Comparison of ENCODE assay signal across 34 mouse cellular contexts in genomic region chr4:48105387-48105786, GRCm38 (mm10). TPM values are rescaled to one million over a fixed set of nuclear protein-coding genes. Genes with fewer than 3 reads are reported as not detected.
DNase-seq lines count a peak whose midpoint lies in the region; ATAC-seq lines count a peak whose summit lies in the region.
"Had no signal": no experiment of that assay in that cellular context is flagged by ENCODE, and none has a peak within 500 bp of the region (broad histone marks: within the 10 kb centered on the region; RNA-seq: fewer than 3 reads in every experiment).

No protein-coding gene starts in this region.

- no peak for ATAC-seq in forebrain, embryonic 14.5 days
- ATAC-seq in forebrain, embryonic 16.5 days = no peak
- ATAC-seq: hindbrain, embryonic 16.5 days; intestine, embryonic 15.5 days; lung, postnatal 0 days; midbrain, embryonic 15.5 days had no signal

- no peaks in the 10 kb centered on the region for H3K9me3 ChIP-seq in forebrain, embryonic 14.5 days (replicated peaks; ENCODE audit: control insufficient read depth, low read length)
- H3K9me3 ChIP-seq in forebrain, embryonic 16.5 days (ENCODE audit: control insufficient read depth, low read length) = no peaks in the 10 kb centered on the region
- H3K9me3 ChIP-seq: embryonic facial prominence, embryonic 12.5 days; G1E; intestine, embryonic 15.5 days; limb, embryonic 10.5 days; limb, embryonic 15.5 days; liver, embryonic 13.5 days; megakaryocyte, embryonic 14.5 days; midbrain, embryonic 15.5 days; neural tube, embryonic 12.5 days; stomach, embryonic 15.5 days had no signal

- no peaks in the 10 kb centered on the region for H3K27me3 ChIP-seq in forebrain, embryonic 14.5 days (replicated peaks; ENCODE audit: control insufficient read depth, insufficient read depth, low read length)
- no peaks in the 10 kb centered on the region for H3K27me3 ChIP-seq in forebrain, embryonic 16.5 days (replicated peaks; ENCODE audit: control insufficient read depth, insufficient read depth, low read length)
- H3K27me3 ChIP-seq: embryonic facial prominence, embryonic 12.5 days; intestine, embryonic 15.5 days; limb, embryonic 15.5 days; midbrain, embryonic 15.5 days; neural tube, embryonic 12.5 days; stomach, embryonic 15.5 days had no signal

- no peak overlapping the region for H3K27ac ChIP-seq in forebrain, embryonic 14.5 days (ENCODE audit: low read depth, low read length)
- no peak overlapping the region for H3K27ac ChIP-seq in forebrain, embryonic 16.5 days (ENCODE audit: low read length)
- H3K27ac ChIP-seq: embryonic facial prominence, embryonic 12.5 days; heart, adult 2 months; intestine, embryonic 15.5 days; kidney, postnatal 0 days; limb, embryonic 10.5 days; limb, embryonic 15.5 days; liver, embryonic 13.5 days; midbrain, embryonic 15.5 days; neural tube, embryonic 12.5 days; stomach, embryonic 15.5 days had no signal

- H3K4me1 ChIP-seq in forebrain, embryonic 14.5 days (ENCODE audit: control insufficient read depth, insufficient read depth, low read length) = no peaks in the 10 kb centered on the region
- H3K4me1 ChIP-seq in forebrain, embryonic 16.5 days (replicated peaks; ENCODE audit: control insufficient read depth, insufficient read depth, low read length) = 0 out of 2 replicates have a peak, but pooled peaks cover 3% of the 10 kb centered on the region
- H3K4me1 ChIP-seq: embryonic facial prominence, embryonic 12.5 days; intestine, embryonic 15.5 days; limb, embryonic 10.5 days; limb, embryonic 15.5 days; liver, embryonic 13.5 days; megakaryocyte, embryonic 14.5 days; midbrain, embryonic 15.5 days; neural tube, embryonic 12.5 days; stomach, embryonic 15.5 days had no signal

- no peak overlapping the region for H3K4me2 ChIP-seq in forebrain, embryonic 14.5 days (ENCODE audit: low read length)
- H3K4me2 ChIP-seq in forebrain, embryonic 16.5 days (ENCODE audit: low read length) = no peak overlapping the region
- H3K4me2 ChIP-seq: embryonic facial prominence, embryonic 12.5 days; intestine, embryonic 15.5 days; limb, embryonic 15.5 days; liver, embryonic 13.5 days; midbrain, embryonic 15.5 days; neural tube, embryonic 12.5 days; stomach, embryonic 15.5 days had no signal

- peak; percentile 11 for DNase-seq in forebrain, embryonic 14.5 days (ENCODE audit: low spot score)
- DNase-seq in layer of hippocampus, adult 11-12 months (ENCODE audit: low spot score) = peak; percentile 50
- DNase-seq in layer of hippocampus, postnatal 10 days (ENCODE audit: low spot score in 2 of 2) = no peak
- peak; percentile 10 to 18 for DNase-seq in left cerebral cortex, adult 9 months (ENCODE audit: low spot score in 2 of 2)
- DNase-seq in left cerebral cortex, postnatal 36 days (ENCODE audit: low spot score in 2 of 2) = no peak
- peak; percentile 11 for DNase-seq in testis, postnatal 14 days (ENCODE audit: low spot score)
- DNase-seq in testis, postnatal 10 days (ENCODE audit: low spot score) = no peak
- DNase-seq: adrenal gland, adult 8-10 months; cerebellum, adult 9-10 months; embryo, embryonic 11 days; heart, adult 2 months; heart, postnatal 14 days; kidney, adult 2 months; kidney, postnatal 4 days; liver, embryonic 13.5 days; lung, adult 18-20 months; lung, postnatal 4 days; right cerebral cortex, postnatal 14 days; thymus, adult 2 months; thymus, postnatal 36 days had no signal

- H3K4me3 ChIP-seq in forebrain, embryonic 14.5 days (ENCODE audit: low read depth, low read length) = no peak overlapping the region
- no peak overlapping the region for H3K4me3 ChIP-seq in forebrain, embryonic 16.5 days (replicated peaks; ENCODE audit: low read length)
- H3K4me3 ChIP-seq: embryonic facial prominence, embryonic 12.5 days; heart, adult 2 months; intestine, embryonic 15.5 days; limb, embryonic 10.5 days; limb, embryonic 15.5 days; liver, embryonic 13.5 days; megakaryocyte, embryonic 14.5 days; midbrain, embryonic 15.5 days; myocyte; neural tube, embryonic 12.5 days; stomach, embryonic 15.5 days had no signal

- WGBS in forebrain, embryonic 14.5 days = 70% methylated on average over 5 of the region's 5 CpGs
- 66% methylated on average over 5 of the region's 5 CpGs for WGBS in forebrain, embryonic 16.5 days

- H3K9ac ChIP-seq in forebrain, embryonic 14.5 days (ENCODE audit: low read length) = no peak overlapping the region
- H3K9ac ChIP-seq in forebrain, embryonic 16.5 days (replicated peaks; ENCODE audit: low read depth, low read length) = no peak overlapping the region
- H3K9ac ChIP-seq: embryonic facial prominence, embryonic 12.5 days; intestine, embryonic 15.5 days; limb, embryonic 15.5 days; liver, embryonic 13.5 days; midbrain, embryonic 15.5 days; neural tube, embryonic 12.5 days; stomach, embryonic 15.5 days had no signal

- no peaks in the 10 kb centered on the region for H3K36me3 ChIP-seq in forebrain, embryonic 14.5 days (ENCODE audit: control insufficient read depth, insufficient read depth, low read length)
- H3K36me3 ChIP-seq in forebrain, embryonic 16.5 days (ENCODE audit: control insufficient read depth, insufficient read depth) = no peaks in the 10 kb centered on the region
- H3K36me3 ChIP-seq: embryonic facial prominence, embryonic 12.5 days; G1E; intestine, embryonic 15.5 days; limb, embryonic 10.5 days; limb, embryonic 15.5 days; liver, embryonic 13.5 days; midbrain, embryonic 15.5 days; neural tube, embryonic 12.5 days; stomach, embryonic 15.5 days had no signal

- intact Hi-C loops in left cerebral cortex, postnatal 36 days (cut with DNase I) = no loop called here

RNA-seq across cellular contexts. Expression of gene Stx17, which starts 19.3 kb away (rescaled TPM):
- 18.3 and 22.2 TPM in 2 replicates for polyA plus RNA-seq in forebrain, embryonic 14.5 days (2014; fragmentation: Nextera tagmentation; extraction: Ambion mirVana)
- polyA plus RNA-seq in forebrain, embryonic 16.5 days (2015; fragmentation: Nextera tagmentation; extraction: Ambion mirVana) = 19.6 and 21.2 TPM in 2 replicates
- total RNA-seq in layer of hippocampus, postnatal 10 days (2021) = 10 to 100 TPM; 29.7 to 32.4 TPM
- 10 to 100 TPM; 21.7 to 23.8 TPM for total RNA-seq in left cerebral cortex, postnatal 36 days (2021)

Comparison
In these comparisons a context has a peak if more than half of its experiments do, and no peak if none do; other contexts are left out.
1. DNase-seq: peak in forebrain, embryonic 14.5 days (single experiment), layer of hippocampus, adult 11-12 months (single experiment), left cerebral cortex, adult 9 months (2 of 2) and testis, postnatal 14 days (single experiment); none in layer of hippocampus, postnatal 10 days (0 of 2), left cerebral cortex, postnatal 36 days (0 of 2) and testis, postnatal 10 days (single experiment).